Mouse (Mus musculus): ENCODE measurements around the gene Iffo2. TPM values are rescaled to one million over a fixed set of nuclear protein-coding genes. Genes with fewer than 3 reads are reported as not detected.
A peak's percentile ranks its signal among the peaks of the same experiment; 100 is the strongest.

The Iffo2 gene
- polyA plus RNA-seq, 1 experiment from 2014 or later, result 3.4 TPM

GRCm38 (mm10) chr4:139627361-139627760, 97.0 kb downstream of the Iffo2 start:
- no peak for ATAC-seq (ENCODE audit: insufficient read depth, low FRiP score, low TSS enrichment)
- H3K27me3 ChIP-seq (ENCODE audit: control insufficient read depth, insufficient read depth, low read length), result no peaks in the 10 kb centered on the region
- peaks cover 9% of the 10 kb centered on the region; the same call in 1 of the 2 replicates for H3K4me1 ChIP-seq (ENCODE audit: control insufficient read depth, insufficient read depth, low read length)
- no peak overlapping the region for H3K9ac ChIP-seq (ENCODE audit: low read length)
- 95% methylated on average over 11 of the region's 11 CpGs for WGBS
- H3K4me2 ChIP-seq (ENCODE audit: low read depth), result no peak overlapping the region
- H3K36me3 ChIP-seq (ENCODE audit: control insufficient read depth, insufficient read depth, low read length), result no peaks in the 10 kb centered on the region
- no peaks in the 10 kb centered on the region for H3K9me3 ChIP-seq (ENCODE audit: control insufficient read depth, low read length)
- no peak overlapping the region for H3K4me3 ChIP-seq (ENCODE audit: low read depth, low read length)
- H3K27ac ChIP-seq (ENCODE audit: low read depth, low read length), result no peak overlapping the region
- no peak for DNase-seq (ENCODE audit: low spot score)

- Histone ChIP-seq H3K36me3 (ENCODE audit: control insufficient read depth, insufficient read depth, low read length) (no peaks in the 10 kb centered on the region), H3K4me3 (ENCODE audit: low read depth, low read length) (no peak overlapping the region), H3K27ac (ENCODE audit: low read depth, low read length) (no peak overlapping the region), H3K27me3 (ENCODE audit: control insufficient read depth, insufficient read depth, low read length) (no peaks in the 10 kb centered on the region), H3K9me3 (ENCODE audit: control insufficient read depth, low read length) (no peaks in the 10 kb centered on the region), H3K4me2 (ENCODE audit: low read depth) (no peak overlapping the region), H3K4me1 (ENCODE audit: control insufficient read depth, insufficient read depth, low read length) (no peaks in the 10 kb centered on the region), H3K9ac (ENCODE audit: low read length) (no peak overlapping the region)
- no peak for DNase-seq (ENCODE audit: low spot score)
- 79% methylated on average over 10 of the region's 10 CpGs for WGBS
- ATAC-seq (ENCODE audit: insufficient read depth, low FRiP score, low TSS enrichment), result no peak
Observed at GRCm38 (mm10) chr4:139630171-139630570, 99.8 kb downstream of the Iffo2 start.

GRCm38 (mm10) chr4:139631141-139631540, 100.8 kb downstream of the Iffo2 start:
- Histone ChIP-seq H3K4me2 (ENCODE audit: low read depth) (no peak overlapping the region), H3K4me1 (ENCODE audit: control insufficient read depth, insufficient read depth, low read length) (no peaks in the 10 kb centered on the region), H3K9ac (ENCODE audit: low read length) (no peak overlapping the region), H3K27ac (ENCODE audit: low read depth, low read length) (no peak overlapping the region), H3K27me3 (ENCODE audit: control insufficient read depth, insufficient read depth, low read length) (no peaks in the 10 kb centered on the region), H3K36me3 (ENCODE audit: control insufficient read depth, insufficient read depth, low read length) (no peaks in the 10 kb centered on the region), H3K4me3 (ENCODE audit: low read depth, low read length) (no peak overlapping the region), H3K9me3 (ENCODE audit: control insufficient read depth, low read length) (no peaks in the 10 kb centered on the region)
- ATAC-seq (ENCODE audit: insufficient read depth, low FRiP score, low TSS enrichment), result no peak
- WGBS, result 87% methylated on average over 5 of the region's 5 CpGs
- DNase-seq (ENCODE audit: low spot score), result no peak

GRCm38 (mm10) chr4:139631569-139632253, 101.4 kb downstream of the Iffo2 start:
- H3K4me2 ChIP-seq (ENCODE audit: low read depth), result no peak overlapping the region
- WGBS, result 92% methylated on average over 7 of the region's 7 CpGs
- H3K27me3 ChIP-seq (ENCODE audit: control insufficient read depth, insufficient read depth, low read length), result no peaks in the 10 kb centered on the region
- no peak for DNase-seq (ENCODE audit: low spot score)
- no peak for ATAC-seq (ENCODE audit: insufficient read depth, low FRiP score, low TSS enrichment)
- no peak overlapping the region for H3K4me3 ChIP-seq (ENCODE audit: low read depth, low read length)
- H3K9me3 ChIP-seq (ENCODE audit: control insufficient read depth, low read length), result no peaks in the 10 kb centered on the region
- no peak overlapping the region for H3K27ac ChIP-seq (ENCODE audit: low read depth, low read length)
- no peak overlapping the region for H3K9ac ChIP-seq (ENCODE audit: low read length)
- H3K36me3 ChIP-seq (ENCODE audit: control insufficient read depth, insufficient read depth, low read length), result no peaks in the 10 kb centered on the region
- H3K4me1 ChIP-seq (ENCODE audit: control insufficient read depth, insufficient read depth, low read length), result no peaks in the 10 kb centered on the region

- Histone ChIP-seq H3K4me3 (ENCODE audit: low read depth, low read length) (no peak overlapping the region), H3K9me3 (ENCODE audit: control insufficient read depth, low read length) (no peaks in the 10 kb centered on the region), H3K27ac (ENCODE audit: low read depth, low read length) (no peak overlapping the region), H3K4me2 (ENCODE audit: low read depth) (no peak overlapping the region), H3K4me1 (ENCODE audit: control insufficient read depth, insufficient read depth, low read length) (no peaks in the 10 kb centered on the region), H3K9ac (ENCODE audit: low read length) (no peak overlapping the region), H3K27me3 (ENCODE audit: control insufficient read depth, insufficient read depth, low read length) (no peaks in the 10 kb centered on the region), H3K36me3 (ENCODE audit: control insufficient read depth, insufficient read depth, low read length) (no peaks in the 10 kb centered on the region)
- no peak for DNase-seq (ENCODE audit: low spot score)
- ATAC-seq (ENCODE audit: insufficient read depth, low FRiP score, low TSS enrichment), result no peak
- 83% methylated on average over 10 of the region's 10 CpGs for WGBS
Observed at GRCm38 (mm10) chr4:139632254-139632580, 101.9 kb downstream of the Iffo2 start.

- whole genome bisulfite sequencing, result 29% methylated on average over 7 of the region's 7 CpGs
- Histone ChIP-seq H3K36me3 (ENCODE audit: control insufficient read depth, insufficient read depth, low read length) (no peaks in the 10 kb centered on the region), H3K27ac (ENCODE audit: low read depth, low read length) (no peak overlapping the region), H3K27me3 (ENCODE audit: control insufficient read depth, insufficient read depth, low read length) (peaks cover 4% of the 10 kb centered on the region; the same call in 1 of the 2 replicates), H3K9ac (ENCODE audit: low read length) (no peak overlapping the region), H3K9me3 (ENCODE audit: control insufficient read depth, low read length) (no peaks in the 10 kb centered on the region), H3K4me3 (ENCODE audit: low read depth, low read length) (no peak overlapping the region), H3K4me1 (ENCODE audit: control insufficient read depth, insufficient read depth, low read length) (peaks cover 21% of the 10 kb centered on the region), H3K4me2 (ENCODE audit: low read depth) (no peak overlapping the region)
- DNase-seq (ENCODE audit: low spot score) (peak; percentile 78), ATAC-seq (ENCODE audit: insufficient read depth, low FRiP score, low TSS enrichment) (no peak)
Observed at GRCm38 (mm10) chr4:139636373-139636772, 106.0 kb downstream of the Iffo2 start.

GRCm38 (mm10) chr4:139637847-139638246, 107.5 kb downstream of the Iffo2 start:
- Histone ChIP-seq H3K27ac (ENCODE audit: low read depth, low read length) (no peak overlapping the region), H3K4me1 (ENCODE audit: control insufficient read depth, insufficient read depth, low read length) (peaks cover 27% of the 10 kb centered on the region), H3K4me3 (ENCODE audit: low read depth, low read length) (no peak overlapping the region), H3K9ac (ENCODE audit: low read length) (no peak overlapping the region), H3K27me3 (ENCODE audit: control insufficient read depth, insufficient read depth, low read length) (peaks cover 7% of the 10 kb centered on the region; the same call in 1 of the 2 replicates), H3K4me2 (ENCODE audit: low read depth) (no peak overlapping the region), H3K9me3 (ENCODE audit: control insufficient read depth, low read length) (no peaks in the 10 kb centered on the region), H3K36me3 (ENCODE audit: control insufficient read depth, insufficient read depth, low read length) (no peaks in the 10 kb centered on the region)
- WGBS, result 94% methylated on average over 9 of the region's 9 CpGs
- DNase-seq (ENCODE audit: low spot score) (no peak), ATAC-seq (ENCODE audit: insufficient read depth, low FRiP score, low TSS enrichment) (no peak)

- no peak for ATAC-seq (ENCODE audit: insufficient read depth, low FRiP score, low TSS enrichment)
- Histone ChIP-seq H3K36me3 (ENCODE audit: control insufficient read depth, insufficient read depth, low read length) (no peaks in the 10 kb centered on the region), H3K9me3 (ENCODE audit: control insufficient read depth, low read length) (no peaks in the 10 kb centered on the region), H3K4me3 (ENCODE audit: low read depth, low read length) (no peak overlapping the region), H3K9ac (ENCODE audit: low read length) (no peak overlapping the region), H3K27me3 (ENCODE audit: control insufficient read depth, insufficient read depth, low read length) (peaks cover 7% of the 10 kb centered on the region; the same call in 1 of the 2 replicates), H3K27ac (ENCODE audit: low read depth, low read length) (no peak overlapping the region), H3K4me1 (ENCODE audit: control insufficient read depth, insufficient read depth, low read length) (peaks cover 27% of the 10 kb centered on the region), H3K4me2 (ENCODE audit: low read depth) (no peak overlapping the region)
- 92% methylated on average over 16 of the region's 16 CpGs for WGBS
- no peak for DNase-seq (ENCODE audit: low spot score)
Observed at GRCm38 (mm10) chr4:139638356-139638755, 108.0 kb downstream of the Iffo2 start.

GRCm38 (mm10) chr4:139639801-139640200, 109.5 kb downstream of the Iffo2 start:
- Histone ChIP-seq H3K9ac (ENCODE audit: low read length) (0 out of 2 replicates have a peak overlapping the region, but pooled peaks have one; percentile 11), H3K9me3 (ENCODE audit: control insufficient read depth, low read length) (no peaks in the 10 kb centered on the region), H3K4me3 (ENCODE audit: low read depth, low read length) (no peak overlapping the region), H3K27me3 (ENCODE audit: control insufficient read depth, insufficient read depth, low read length) (peaks cover 7% of the 10 kb centered on the region; the same call in 1 of the 2 replicates), H3K4me2 (ENCODE audit: low read depth) (no peak overlapping the region), H3K27ac (ENCODE audit: low read depth, low read length) (peak overlapping the region; percentile 69), H3K36me3 (ENCODE audit: control insufficient read depth, insufficient read depth, low read length) (no peaks in the 10 kb centered on the region), H3K4me1 (ENCODE audit: control insufficient read depth, insufficient read depth, low read length) (peaks cover 27% of the 10 kb centered on the region)
- WGBS, result 9% methylated on average over 12 of the region's 12 CpGs
- peak; percentile 60 for DNase-seq (ENCODE audit: low spot score)
- peak; percentile 28 for ATAC-seq (ENCODE audit: insufficient read depth, low FRiP score, low TSS enrichment)

Measured in neural tube, embryonic 11.5 days (tissue).